Mouse (Mus musculus): ENCODE measurements around the gene Scin. TPM values are rescaled to one million over a fixed set of nuclear protein-coding genes. Genes with fewer than 3 reads are reported as not detected.
"Not testable (repeated sequence)": the region's sequence is repeated elsewhere in the genome, so short reads cannot be mapped to it uniquely, and the experiment has no call there.

Gene Scin
- 1 to 10 TPM in 1 of 2 experiments, under 1 TPM in 1; 0.73 to 1.7 TPM for total RNA-seq (2021)
- long read RNA-seq, experiment 1: 0 reads
- long read RNA-seq, experiment 2: 0 reads

DNA sequence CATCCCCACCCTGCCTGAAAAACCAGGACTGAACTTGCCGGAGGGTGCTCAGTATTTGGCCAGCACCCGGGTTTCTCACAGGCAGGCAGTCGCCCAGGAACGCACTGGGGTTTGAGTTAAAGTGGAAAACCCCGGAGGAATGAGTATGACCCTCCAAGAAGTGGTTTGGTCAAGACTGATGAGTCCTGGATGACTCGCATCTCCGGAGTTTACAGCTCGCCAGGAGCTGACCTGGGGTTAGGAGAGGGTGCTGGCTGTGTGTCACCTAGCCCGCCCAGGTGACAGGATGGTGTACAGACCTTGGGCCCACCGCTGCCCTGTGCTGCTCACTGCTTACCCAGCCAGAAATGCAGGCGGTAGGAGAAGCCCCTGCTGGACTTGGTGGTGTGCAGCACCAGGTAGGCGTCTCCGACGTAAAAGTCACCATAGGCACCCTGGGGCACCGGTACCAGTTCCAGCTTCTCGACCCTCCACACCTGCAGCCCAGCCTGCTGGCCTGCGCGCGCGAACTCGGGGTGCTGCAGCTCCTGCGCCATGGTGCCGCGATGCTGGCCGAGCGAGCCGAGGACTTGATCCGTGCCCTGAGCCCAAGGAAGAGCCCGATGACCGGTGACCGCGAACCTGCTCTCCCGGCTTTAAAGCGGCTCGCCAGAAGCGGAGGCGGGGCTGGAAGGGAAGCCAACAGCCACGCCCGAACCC, at the start of gene Scin:
TSS of gene Scin (minus strand) at position 656 of the 699 bp plus-strand sequence.
- DNase-seq: peak; percentile 17 to 25

DNA sequence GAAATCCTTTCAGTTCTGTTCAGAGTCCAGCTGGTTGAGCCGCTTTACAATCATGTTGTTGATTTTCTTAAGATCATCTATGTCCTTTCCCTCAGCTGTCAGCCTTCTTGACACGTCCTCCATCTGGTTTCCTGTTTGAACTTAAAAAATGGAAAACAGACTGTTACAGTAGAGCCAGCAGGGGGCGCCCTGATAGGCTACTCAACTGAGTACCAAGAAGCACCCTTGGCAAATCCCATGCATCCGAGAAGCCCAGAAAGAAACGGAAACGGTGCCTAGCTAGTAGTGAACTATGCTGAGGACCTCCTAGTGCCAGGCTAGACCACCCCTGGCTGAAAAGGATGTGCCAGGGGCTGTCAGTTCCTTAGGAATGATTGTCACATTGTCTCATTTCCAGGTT, 43.1 kb upstream of the Scin start:
- peak; percentile 56 to 69 for DNase-seq

GRCm38 (mm10) chr12:40176158-40176557, 42.1 kb upstream of the Scin start:
- no peak for DNase-seq

GRCm38 (mm10) chr12:40175171-40175570, 41.1 kb upstream of the Scin start:
- not testable (repeated sequence) for DNase-seq

GRCm38 (mm10) chr12:40171637-40172036, 37.6 kb upstream of the Scin start:
- no peak for DNase-seq

- no peak for DNase-seq
These were observed 35.6 kb upstream of the Scin start for GRCm38 (mm10) chr12:40169675-40170074.

DNA sequence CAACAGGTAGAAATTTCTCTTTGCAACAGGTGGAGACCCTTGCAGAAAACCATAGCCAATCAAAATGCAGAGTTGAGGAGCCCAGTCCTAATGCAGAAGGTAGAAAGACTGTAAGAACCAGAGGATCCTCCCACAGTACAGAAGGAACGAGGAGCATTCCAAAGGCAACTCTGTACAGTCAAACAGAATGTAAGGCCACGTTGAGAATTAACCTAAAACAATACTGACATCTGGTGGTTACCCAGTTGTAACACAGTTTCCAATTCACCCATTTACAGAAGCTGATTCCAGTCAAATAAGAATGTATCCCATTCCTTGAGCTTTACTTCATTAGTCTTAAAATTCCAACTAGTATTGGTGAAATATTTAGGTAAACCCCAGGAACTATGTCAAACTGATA, 30.6 kb upstream of the Scin start:
- peak in 1 of 2 experiments; percentile 13 for DNase-seq

- DNase-seq: no peak
These were observed 26.7 kb upstream of the Scin start for GRCm38 (mm10) chr12:40160777-40161176.

DNA sequence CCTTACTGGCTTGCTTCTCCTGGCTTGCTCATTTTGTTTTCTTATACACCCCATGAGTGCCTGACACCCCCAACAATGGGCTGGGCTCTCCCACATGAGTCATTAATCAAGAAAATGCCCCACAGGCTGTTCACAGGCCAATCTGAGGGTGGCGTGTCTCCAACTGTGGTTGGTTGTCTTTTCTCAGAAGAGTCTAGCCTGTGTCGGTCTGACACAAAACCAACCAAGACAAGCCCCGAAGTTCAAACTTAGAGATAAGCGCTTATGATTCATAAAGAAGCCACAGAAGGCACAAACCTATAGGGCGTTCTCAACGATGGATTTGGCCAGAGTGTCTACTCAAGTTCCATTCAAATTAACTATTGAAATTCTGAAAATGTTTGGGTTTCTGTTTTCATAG, 20.2 kb upstream of the Scin start:
- no peak for DNase-seq

GRCm38 (mm10) chr12:40152353-40153069, 18.5 kb upstream of the Scin start:
- no peak for DNase-seq

- DNase-seq: no peak
These were observed 13.3 kb upstream of the Scin start for GRCm38 (mm10) chr12:40147319-40147718.

DNA sequence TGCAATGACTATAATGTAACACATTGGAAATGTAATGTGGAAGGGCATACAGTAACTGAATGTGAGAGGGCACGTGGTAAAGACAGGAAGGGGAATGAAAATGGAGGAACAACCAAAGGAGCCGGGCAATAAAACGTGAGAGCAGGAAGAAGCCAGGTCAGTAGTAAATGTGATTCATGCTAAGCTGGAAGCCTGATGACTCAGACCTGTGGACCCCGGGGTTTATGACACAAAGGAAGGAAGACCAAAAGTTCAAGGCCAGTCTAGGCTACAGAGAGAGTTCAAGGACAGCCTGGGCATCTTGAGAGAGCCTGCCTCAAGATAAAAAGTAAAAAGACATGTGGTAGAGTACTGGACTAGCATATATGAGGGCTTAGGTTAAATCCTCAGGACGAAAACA, 12.5 kb upstream of the Scin start:
- DNase-seq: peak; percentile 6 to 7

GRCm38 (mm10) chr12:40140706-40141105, 6.7 kb upstream of the Scin start:
- no peak for DNase-seq

- no peak for DNase-seq
These were observed 5.6 kb upstream of the Scin start for GRCm38 (mm10) chr12:40139484-40140245.

DNA sequence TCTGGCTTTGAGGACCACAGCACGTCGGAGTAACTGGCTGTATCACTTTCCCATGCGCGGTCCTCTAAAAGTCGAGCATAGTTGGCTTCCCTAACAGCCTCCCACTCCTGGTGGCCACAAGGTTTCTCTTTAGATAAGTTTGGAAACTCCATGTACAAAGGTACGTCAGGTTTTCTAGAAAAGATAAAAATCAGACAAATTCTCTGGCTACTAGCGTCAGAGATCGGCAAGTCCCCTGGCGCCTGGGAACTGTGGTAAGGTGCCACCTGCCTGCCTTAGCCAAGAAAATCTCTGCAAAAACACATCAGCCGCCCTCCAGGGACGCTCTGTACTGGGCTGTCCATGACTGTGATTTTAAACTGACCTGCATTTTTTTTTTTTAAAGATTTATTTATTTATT, 501 bp upstream of the Scin start:
- DNase-seq: peak in 1 of 2 experiments; percentile 7

DNA sequence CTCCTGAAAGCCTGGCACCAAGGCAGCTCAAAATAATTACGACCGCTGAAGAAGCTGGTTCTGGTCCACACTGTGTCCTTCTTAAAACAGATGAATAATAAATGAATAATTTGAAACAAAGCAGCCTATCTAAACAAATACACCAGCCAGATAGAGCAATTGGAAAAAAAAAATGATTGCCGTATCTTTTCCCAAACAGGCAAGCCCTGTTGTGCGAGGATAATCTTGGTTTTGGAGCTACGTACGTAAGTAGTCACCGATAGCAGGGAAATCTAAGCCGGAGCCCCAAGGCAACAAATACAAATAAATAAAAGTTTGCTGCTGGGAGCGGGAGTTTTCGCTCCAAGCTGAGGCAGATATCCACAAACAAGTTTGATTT, 845 bp downstream of the Scin start:
- no peak for DNase-seq

DNA sequence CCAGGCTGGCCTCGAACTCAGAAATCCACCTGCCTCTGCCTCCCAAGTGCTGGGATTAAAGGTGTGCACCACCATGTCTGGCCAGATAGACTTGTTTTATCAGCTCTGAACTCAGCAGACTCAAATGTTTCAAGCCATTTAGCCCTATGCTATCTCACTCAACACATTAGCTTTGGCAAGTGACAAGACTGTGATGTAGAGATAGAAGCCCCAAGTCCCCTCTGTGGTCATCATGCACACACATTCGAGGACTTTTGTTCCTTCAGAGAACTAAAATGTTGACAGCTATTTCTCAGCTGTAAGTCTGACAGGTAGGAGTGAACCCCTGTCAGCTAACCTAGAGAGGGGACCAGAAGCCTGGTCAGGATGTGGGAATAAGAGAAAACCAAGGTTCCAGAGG, 15.2 kb downstream of the Scin start:
- no peak for DNase-seq

GRCm38 (mm10) chr12:40117045-40117444, 17.0 kb downstream of the Scin start:
- no peak for DNase-seq

DNA sequence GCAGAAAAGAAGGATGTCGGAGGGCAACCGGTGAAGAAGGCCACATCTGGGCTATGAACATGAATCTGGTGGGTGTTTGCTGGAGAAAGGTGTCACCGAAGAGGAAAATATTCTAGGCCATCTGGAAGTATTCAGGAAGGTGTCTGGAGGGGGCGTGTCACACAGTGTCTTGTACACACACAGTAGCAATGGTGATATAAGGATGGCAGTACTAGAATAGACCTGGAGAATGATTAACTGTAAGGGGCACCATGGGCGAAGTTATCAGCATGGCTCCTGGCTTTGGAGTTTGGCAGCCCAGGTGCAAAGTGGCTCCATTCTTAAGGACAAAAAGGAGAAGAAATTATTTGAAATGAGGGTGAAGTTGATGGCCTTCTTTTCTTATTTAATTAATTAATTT, 17.8 kb downstream of the Scin start:
- no peak for DNase-seq

DNA sequence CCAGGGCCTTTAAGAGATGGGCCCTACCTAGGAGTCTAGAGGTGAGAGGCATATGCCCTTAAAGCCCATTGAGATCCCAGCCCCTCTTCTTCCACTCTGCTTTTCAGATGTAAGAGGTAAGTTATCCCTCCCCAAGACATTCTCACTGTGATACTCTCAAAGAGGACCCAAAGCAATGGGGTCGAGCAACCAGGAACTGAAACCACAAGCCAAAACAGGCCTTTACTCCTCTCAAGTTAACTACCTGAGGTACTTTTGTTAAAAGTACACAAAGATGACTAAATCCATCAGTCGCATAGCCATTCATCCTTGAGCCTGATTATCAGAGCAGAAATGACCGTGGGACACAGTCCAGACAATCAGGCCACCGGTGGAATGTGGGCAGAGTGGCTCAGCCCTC, 19.1 kb downstream of the Scin start:
- peak in 1 of 2 experiments; percentile 7 for DNase-seq

- DNase-seq: no peak
These were observed 20.0 kb downstream of the Scin start for GRCm38 (mm10) chr12:40114020-40114419.

GRCm38 (mm10) chr12:40113605-40114004, 20.4 kb downstream of the Scin start:
- no peak for DNase-seq

DNA sequence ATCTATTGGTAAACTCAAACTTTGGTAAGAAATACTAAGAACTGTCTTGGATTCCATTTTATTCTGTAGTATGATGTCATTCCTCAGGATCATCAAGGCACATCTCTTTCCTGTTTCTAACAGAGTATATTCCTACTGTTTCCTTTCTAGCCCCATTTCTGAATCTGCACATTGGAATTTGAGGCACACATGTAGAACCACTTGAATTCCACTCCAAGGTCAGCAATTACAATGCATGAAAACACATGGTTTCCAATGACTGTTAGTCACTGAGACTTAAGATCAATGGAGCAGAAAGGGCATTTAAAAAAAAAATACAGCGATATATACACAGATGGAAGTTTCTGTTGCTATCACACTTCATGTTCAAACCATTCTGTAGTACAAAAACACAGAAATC, 24.8 kb downstream of the Scin start:
- DNase-seq: no peak
